Mouse (Mus musculus) brain, embryonic 14.5 days (tissue): Measurements from ENCODE around the gene Gm8267. TPM values are rescaled to one million over a fixed set of nuclear protein-coding genes. Genes with fewer than 3 reads are reported as not detected.
"Not testable (repeated sequence)": the region's sequence is repeated elsewhere in the genome, so short reads cannot be mapped to it uniquely, and the experiment has no call there.

Source experiments
- DNase-seq: peaks from one replicate; pipeline ENCODE4 v3.0.0-alpha.2; 2011; ENCODE audit warnings: low read depth
- CTCF ChIP-seq: fragments of 200-500 bp; IDR thresholded peaks from 2 replicates; pipeline ENCODE4 v1.5.1; 2012; ENCODE audit warnings: inconsistent platforms, mild to moderate bottlenecking, moderate library complexity, borderline replicate concordance; ENCODE audit not compliant: insufficient read depth, insufficient read length; ENCODE audit errors: extremely low read depth
- POLR2A ChIP-seq: fragments of 200-500 bp; IDR thresholded peaks from 2 replicates; pipeline ENCODE4 v1.6.1; 2012; ENCODE audit warnings: mild to moderate bottlenecking, inconsistent platforms, borderline replicate concordance; ENCODE audit not compliant: poor library complexity, insufficient read depth, insufficient read length, severe bottlenecking; ENCODE audit errors: extremely low read depth
- polyA plus RNA-seq: library from polyadenylated mRNA; depleted of rRNA; stranded (reverse); fragments of >200 nt; gene quantifications from 2 replicates; pipeline ENCODE4 v1.2.3, GENCODE M21; 2012; rRNA removed

The Gm8267 gene
- polyA plus RNA-seq, result not detected in 2 replicates

DNA sequence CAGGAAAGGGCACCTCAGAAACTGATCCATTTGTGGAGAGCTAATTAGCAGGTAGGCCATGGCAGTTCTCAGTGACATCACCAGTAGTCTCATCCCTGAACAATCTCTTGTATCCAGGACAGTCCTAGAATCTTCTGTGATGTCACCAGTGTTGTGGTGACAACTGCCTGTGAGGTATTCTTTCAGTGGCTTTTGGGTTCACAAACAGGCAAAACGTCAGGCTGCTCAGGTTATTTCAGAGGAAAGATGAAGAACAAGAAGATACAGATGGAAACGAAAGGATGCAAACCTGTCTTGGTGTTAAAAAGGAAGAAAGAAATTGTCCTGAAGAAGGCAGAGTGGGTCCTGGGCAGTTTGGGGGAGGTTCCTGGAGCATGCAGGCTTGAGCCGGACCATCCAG is at the start of gene Gm8267:
Gene Gm8267, minus strand, starts transcription at position 101 of the 400 bp plus-strand sequence.
- DNase-seq, result no peak
- no peak for TF ChIP-seq POLR2A
- no peak for TF ChIP-seq CTCF

GRCm38 (mm10) chr14:44789537-44790382 is 39.6 kb upstream of the Gm8267 start:
- not testable (repeated sequence) for DNase-seq

DNA sequence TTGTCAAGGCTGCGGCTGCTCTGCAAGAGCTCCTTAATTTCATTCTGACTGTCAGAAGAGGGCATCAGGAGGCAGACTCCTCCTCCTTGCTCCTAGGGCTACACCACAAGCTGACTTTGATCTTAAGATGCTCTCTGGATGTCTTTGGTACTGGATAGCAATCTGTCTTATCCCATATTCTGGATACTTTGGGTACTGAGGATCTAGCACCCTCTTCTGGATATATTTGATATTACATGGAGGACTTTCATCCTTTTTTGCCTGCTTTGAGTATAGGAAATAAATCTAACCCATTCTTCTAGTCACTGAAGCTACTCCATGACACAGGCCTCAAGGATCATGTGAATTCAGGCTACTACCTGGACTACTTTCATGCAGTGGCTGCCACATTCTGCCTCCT is 7.4 kb downstream of the Gm8267 start:
- not testable (repeated sequence) for DNase-seq

- not testable (repeated sequence) for DNase-seq
These were observed 19.4 kb downstream of the Gm8267 start for GRCm38 (mm10) chr14:44730711-44731110.

GRCm38 (mm10) chr14:44706356-44706755 is 43.8 kb downstream of the Gm8267 start, which contains the start of gene Gm8257:
Gene Gm8257 (minus strand): TSS chr14:44706456.
- not testable (repeated sequence) for DNase-seq

Other genes starting within 250 kb of the Gm8267 start
- not detected in 2 replicates for gene Gm17093, start 232.1 kb downstream of the Gm8267 start, polyA plus RNA-seq
- gene Gm8247, start 167.2 kb downstream of the Gm8267 start, polyA plus RNA-seq, result not detected in 2 replicates
- not detected in 2 replicates for gene Gm5624, start 122.4 kb downstream of the Gm8267 start, polyA plus RNA-seq
- not detected in 2 replicates for gene Gm8257, start 43.9 kb downstream of the Gm8267 start, polyA plus RNA-seq
- 0.21 and 0.27 TPM in 2 replicates for gene Ptgdr, start 109.0 kb upstream of the Gm8267 start, polyA plus RNA-seq
- 0.35 and 0.57 TPM in 2 replicates for gene Ptger2, start 237.9 kb upstream of the Gm8267 start, polyA plus RNA-seq